Mouse (Mus musculus) neural tube, embryonic 13.5 days (tissue): ENCODE data around the gene Ric8b. TPM values are rescaled to one million over a fixed set of nuclear protein-coding genes. Genes with fewer than 3 reads are reported as not detected.
A peak's percentile ranks its signal among the peaks of the same experiment; 100 is the strongest.

Source experiments
- ATAC-seq: fragments of 200-750 bp; cut with Nextera tagmentation; 2 replicates; pipeline ENCODE4 v1.8.0; 2017; ENCODE audit warnings: low read depth, mild to moderate bottlenecking, moderate TSS enrichment, moderate library complexity
- H3K27ac ChIP-seq: fragments of 300-500 bp; sonication (generic); replicated peaks from 2 replicates; pipeline ENCODE4 v1.5.1; 2015; ENCODE audit warnings: moderate library complexity, mild to moderate bottlenecking, inconsistent platforms
- H3K27me3 ChIP-seq: fragments of 300-500 bp; sonication (generic); 2 replicates; pipeline ENCODE4 v1.6.1; 2015; ENCODE audit warnings: mild to moderate bottlenecking, inconsistent platforms
- H3K36me3 ChIP-seq: fragments of 300-500 bp; sonication (generic); 2 replicates; pipeline ENCODE4 v1.6.1; 2015; ENCODE audit warnings: mild to moderate bottlenecking, inconsistent platforms
- H3K4me1 ChIP-seq: fragments of 300-500 bp; sonication (generic); replicated peaks from 2 replicates; pipeline ENCODE4 v1.6.1; 2015; ENCODE audit warnings: inconsistent platforms
- H3K4me2 ChIP-seq: fragments of 300-500 bp; sonication (generic); 2 replicates; pipeline ENCODE4 v1.6.1; 2015; ENCODE audit warnings: inconsistent platforms, mild to moderate bottlenecking, moderate library complexity
- H3K4me3 ChIP-seq: fragments of 300-500 bp; sonication (generic); 2 replicates; pipeline ENCODE4 v1.5.1; 2015; ENCODE audit warnings: mild to moderate bottlenecking, inconsistent platforms
- H3K9ac ChIP-seq: fragments of 300-500 bp; sonication (generic); 2 replicates; pipeline ENCODE4 v1.6.1; 2015; ENCODE audit warnings: moderate library complexity, mild to moderate bottlenecking, inconsistent platforms
- H3K9me3 ChIP-seq: fragments of 300-500 bp; sonication (generic); 2 replicates; pipeline ENCODE4 v1.6.1; 2016; ENCODE audit warnings: inconsistent platforms
- WGBS: fragments of 180-500 bp; shearing (Covaris S2); methylation state at CpG from one replicate; pipeline ENCODE4 v1.1.7; 2015; 5-methylcytosine and 5-hydroxymethylcytosine counted together
- polyA plus RNA-seq: library from polyadenylated mRNA; unstranded; fragments of >200 nt; fragmentation: Nextera tagmentation; extraction: Ambion mirVana; gene quantifications from 2 replicates; pipeline ENCODE4 v1.2.1, GENCODE M21; 2015

Ric8b gene
- polyA plus RNA-seq = 48.7 and 54.7 TPM in 2 replicates

- Histone ChIP-seq H3K4me3 (peak within 1 kb of the TSS; percentile 86), H3K9me3 (no peaks in the 10 kb centered on the region), H3K36me3 (0 out of 2 replicates have a peak, but pooled peaks cover 8% of the 10 kb centered on the region), H3K27me3 (no peaks in the 10 kb centered on the region), H3K27ac (peak within 1 kb of the TSS; percentile 98), H3K9ac (peak within 1 kb of the TSS; percentile 94), H3K4me2 (peak within 1 kb of the TSS; percentile 85), H3K4me1 (peaks cover 39% of the 10 kb centered on the region)
- ATAC-seq = peak; percentile 97
- WGBS = under 1% methylated on average over 50 of the region's 51 CpGs
Observed at GRCm38 (mm10) chr10:84916810-84917730, at the start of gene Ric8b. Gene Ric8b (plus strand): TSS chr10:84917616.

DNA sequence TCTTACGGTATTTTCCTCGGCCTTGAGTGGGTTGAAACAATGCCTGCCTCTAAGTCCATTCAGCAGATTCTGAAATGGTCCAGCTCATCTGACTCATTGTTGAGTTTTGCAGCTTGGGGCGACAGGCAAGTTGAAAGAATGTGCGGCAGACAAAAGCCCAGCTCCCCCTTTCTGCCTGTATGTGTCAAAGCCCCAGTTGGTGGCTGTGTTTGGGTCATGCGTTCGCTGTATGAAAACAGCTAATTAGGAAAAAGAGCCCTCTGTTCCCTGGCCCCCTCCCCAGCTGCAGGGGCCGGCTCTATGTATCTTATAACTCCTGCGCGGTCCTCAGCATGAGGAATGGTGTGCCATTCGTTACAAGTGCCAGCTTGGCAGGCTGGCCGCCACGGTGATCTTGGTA, 46.1 kb upstream of the Ric8b start:
- Histone ChIP-seq H3K4me3 (no peak overlapping the region), H3K9ac (no peak overlapping the region), H3K27me3 (no peaks in the 10 kb centered on the region), H3K9me3 (no peaks in the 10 kb centered on the region), H3K4me1 (peaks cover 8% of the 10 kb centered on the region), H3K36me3 (no peaks in the 10 kb centered on the region), H3K4me2 (peak overlapping the region; percentile 22), H3K27ac (0 out of 2 replicates have a peak overlapping the region, but pooled peaks have one; percentile 5)
- no peak for ATAC-seq
- WGBS = 17% methylated on average over 12 of the region's 12 CpGs

DNA sequence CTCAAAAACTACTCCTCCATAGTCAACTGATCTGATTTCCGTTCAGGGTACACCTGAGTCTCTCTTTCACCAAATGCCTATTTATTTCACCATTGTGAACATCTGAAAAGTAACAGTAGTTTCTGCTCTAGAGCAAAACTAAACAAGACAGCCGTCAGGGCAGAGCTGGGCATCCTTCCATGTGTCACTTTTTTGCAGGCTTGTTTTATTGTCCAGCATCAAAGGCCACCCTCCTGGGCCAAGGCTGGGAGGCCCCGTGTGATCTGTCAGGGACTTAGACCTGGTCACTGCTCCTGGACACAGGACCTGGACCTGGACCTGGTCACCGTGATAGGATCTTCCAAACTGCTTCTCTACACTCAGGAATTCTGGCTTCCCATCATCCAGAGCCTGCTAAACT, 45.5 kb upstream of the Ric8b start:
- Histone ChIP-seq H3K27ac (no peak overlapping the region), H3K4me1 (peaks cover 8% of the 10 kb centered on the region), H3K9ac (no peak overlapping the region), H3K27me3 (no peaks in the 10 kb centered on the region), H3K4me2 (no peak overlapping the region), H3K9me3 (no peaks in the 10 kb centered on the region), H3K4me3 (no peak overlapping the region), H3K36me3 (no peaks in the 10 kb centered on the region)
- no peak for ATAC-seq
- WGBS = 62% methylated on average over 4 of the region's 4 CpGs

GRCm38 (mm10) chr10:84879823-84880571, 37.4 kb upstream of the Ric8b start:
- H3K9ac ChIP-seq = no peak overlapping the region
- H3K36me3 ChIP-seq = no peaks in the 10 kb centered on the region
- H3K4me3 ChIP-seq = no peak overlapping the region
- no peak overlapping the region for H3K4me2 ChIP-seq
- no peak overlapping the region for H3K27ac ChIP-seq
- WGBS = 57% methylated on average over 9 of the region's 9 CpGs
- H3K4me1 ChIP-seq = peaks cover 5% of the 10 kb centered on the region
- ATAC-seq = no peak; the same call in 1 of the 2 replicates
- no peaks in the 10 kb centered on the region for H3K9me3 ChIP-seq
- no peaks in the 10 kb centered on the region for H3K27me3 ChIP-seq

- no peaks in the 10 kb centered on the region for H3K27me3 ChIP-seq
- H3K36me3 ChIP-seq = no peaks in the 10 kb centered on the region
- no peaks in the 10 kb centered on the region for H3K9me3 ChIP-seq
- no peak overlapping the region for H3K27ac ChIP-seq
- H3K4me2 ChIP-seq = no peak overlapping the region
- H3K4me1 ChIP-seq = peaks cover 15% of the 10 kb centered on the region
- no peak overlapping the region for H3K4me3 ChIP-seq
- no peak overlapping the region for H3K9ac ChIP-seq
- WGBS = 93% methylated on average over 2 of the region's 2 CpGs
- ATAC-seq = no peak
Observed at GRCm38 (mm10) chr10:84882528-84882927, 34.9 kb upstream of the Ric8b start.

DNA sequence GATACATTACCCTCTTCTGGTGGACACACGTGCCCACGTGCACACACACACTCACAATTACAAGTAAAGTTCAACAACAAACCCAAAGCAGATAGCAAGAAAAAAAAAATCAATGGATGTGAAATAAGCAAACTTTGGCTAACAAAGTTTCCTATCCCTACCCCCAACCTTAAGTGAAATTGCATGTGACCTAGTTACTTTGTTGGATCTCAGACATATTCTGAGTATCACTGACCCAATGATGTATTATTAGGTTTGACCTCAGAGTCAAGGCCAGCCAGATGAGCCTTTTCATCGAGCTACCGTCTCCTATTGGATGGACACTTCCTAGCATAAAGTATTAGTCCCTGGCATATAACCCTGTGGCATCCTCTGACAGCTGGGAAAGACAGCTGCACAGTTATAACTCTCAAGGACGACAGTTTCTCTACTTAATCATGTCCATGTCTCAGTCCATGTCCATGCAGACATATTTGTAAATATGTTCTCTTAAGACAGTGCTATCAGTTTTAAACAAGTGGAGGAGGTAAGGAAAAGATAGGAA, 32.0 kb upstream of the Ric8b start:
- 50% methylated on average over 5 of the region's 5 CpGs for WGBS
- no peaks in the 10 kb centered on the region for H3K9me3 ChIP-seq
- no peak overlapping the region for H3K4me2 ChIP-seq
- H3K9ac ChIP-seq = no peak overlapping the region
- H3K4me1 ChIP-seq = peaks cover 22% of the 10 kb centered on the region
- no peak overlapping the region for H3K4me3 ChIP-seq
- H3K27ac ChIP-seq = no peak overlapping the region
- no peaks in the 10 kb centered on the region for H3K36me3 ChIP-seq
- H3K27me3 ChIP-seq = no peaks in the 10 kb centered on the region
- no peak for ATAC-seq

GRCm38 (mm10) chr10:84886221-84886627, 31.2 kb upstream of the Ric8b start:
- no peaks in the 10 kb centered on the region for H3K27me3 ChIP-seq
- WGBS = 17% methylated on average over 6 of the region's 6 CpGs
- no peak overlapping the region for H3K4me3 ChIP-seq
- no peaks in the 10 kb centered on the region for H3K36me3 ChIP-seq
- H3K9me3 ChIP-seq = no peaks in the 10 kb centered on the region
- H3K27ac ChIP-seq = peak overlapping the region; percentile 42; the same call in 1 of the 2 replicates
- 0 out of 2 replicates have a peak, but pooled peaks have one; percentile 16 for ATAC-seq
- H3K9ac ChIP-seq = no peak overlapping the region
- H3K4me2 ChIP-seq = no peak overlapping the region
- H3K4me1 ChIP-seq = peaks cover 22% of the 10 kb centered on the region

DNA sequence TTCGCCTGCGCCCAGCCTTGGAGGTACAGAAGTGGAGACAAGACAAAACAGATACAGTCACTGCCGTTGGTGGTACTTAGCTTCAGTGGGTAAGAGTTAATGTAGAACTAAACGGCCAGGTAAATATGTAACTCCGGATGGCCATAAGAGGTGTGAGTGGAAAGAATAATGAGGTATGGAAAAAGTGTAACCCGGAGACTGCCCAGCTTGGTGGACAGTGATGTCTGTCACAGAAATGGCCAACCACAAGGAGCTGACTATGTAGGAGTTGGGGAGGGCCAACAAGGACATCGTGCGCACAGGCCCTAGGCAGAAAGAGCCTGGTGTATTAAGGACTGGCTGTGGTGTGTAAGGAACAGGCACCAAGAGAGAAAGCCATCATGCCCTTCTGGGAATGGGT, 30.6 kb upstream of the Ric8b start:
- Histone ChIP-seq H3K9me3 (no peaks in the 10 kb centered on the region), H3K27ac (0 out of 2 replicates have a peak overlapping the region, but pooled peaks have one; percentile 42), H3K36me3 (no peaks in the 10 kb centered on the region), H3K4me3 (no peak overlapping the region), H3K4me1 (peaks cover 22% of the 10 kb centered on the region), H3K9ac (no peak overlapping the region), H3K4me2 (no peak overlapping the region), H3K27me3 (no peaks in the 10 kb centered on the region)
- ATAC-seq = no peak
- 76% methylated on average over 8 of the region's 8 CpGs for WGBS

DNA sequence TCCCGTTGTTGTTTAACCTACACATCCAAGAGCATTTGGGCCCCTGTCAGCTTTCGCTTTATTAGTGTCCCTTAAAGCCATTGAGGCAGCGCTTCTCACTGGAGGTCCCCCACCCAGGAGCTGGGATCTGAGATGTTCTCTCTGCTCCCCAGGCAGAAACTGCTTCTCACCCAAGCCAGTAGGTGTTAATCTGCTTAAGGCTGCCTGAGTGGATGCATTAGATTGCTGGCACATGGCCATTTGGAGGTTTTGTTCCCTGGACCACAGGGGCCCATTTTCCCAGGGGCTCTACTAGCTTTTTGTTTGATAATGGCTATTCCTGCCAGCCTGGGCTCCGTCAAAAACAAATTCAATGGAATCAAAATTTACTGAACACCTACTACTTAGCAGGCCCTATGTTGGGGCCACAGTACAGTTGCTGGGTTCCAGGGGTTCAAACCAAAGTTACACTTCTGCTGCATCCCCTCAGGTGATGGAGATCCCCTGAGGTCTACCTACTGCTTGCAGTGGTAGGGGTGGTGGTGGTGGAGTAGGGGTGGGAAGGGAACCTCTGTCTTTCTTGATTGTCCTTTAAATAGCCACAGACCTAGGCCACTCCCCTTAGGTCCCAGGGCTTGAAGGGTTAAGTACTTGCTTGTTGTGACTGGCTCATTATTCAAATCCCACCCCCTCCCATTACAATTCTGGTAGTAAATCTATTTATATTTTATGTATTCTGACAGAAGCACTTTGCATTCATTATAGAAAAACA, 28.1 kb upstream of the Ric8b start:
- Histone ChIP-seq H3K27ac (no peak overlapping the region), H3K4me2 (no peak overlapping the region)
- WGBS = 66% methylated on average over 4 of the region's 4 CpGs

GRCm38 (mm10) chr10:84895810-84896358, 21.5 kb upstream of the Ric8b start:
- H3K4me1 ChIP-seq = 0 out of 2 replicates have a peak, but pooled peaks cover 9% of the 10 kb centered on the region
- no peak overlapping the region for H3K27ac ChIP-seq
- H3K4me2 ChIP-seq = no peak overlapping the region
- no peaks in the 10 kb centered on the region for H3K27me3 ChIP-seq
- H3K4me3 ChIP-seq = no peak overlapping the region
- H3K36me3 ChIP-seq = peaks cover 13% of the 10 kb centered on the region
- WGBS = 89% methylated on average over 10 of the region's 10 CpGs
- ATAC-seq = no peak
- H3K9me3 ChIP-seq = no peaks in the 10 kb centered on the region
- no peak overlapping the region for H3K9ac ChIP-seq

More for the DNA sequence above, 28.1 kb upstream of the Ric8b start:
- Histone ChIP-seq H3K4me1 (peaks cover 22% of the 10 kb centered on the region), H3K36me3 (no peaks in the 10 kb centered on the region), H3K9ac (no peak overlapping the region), H3K27me3 (no peaks in the 10 kb centered on the region), H3K9me3 (no peaks in the 10 kb centered on the region), H3K4me3 (no peak overlapping the region)
- no peak for ATAC-seq
